Mouse (Mus musculus) stomach, postnatal 0 days (tissue): Measurements from ENCODE around the gene Cdh16.
"Not testable (repeated sequence)": the region's sequence is repeated elsewhere in the genome, so short reads cannot be mapped to it uniquely, and the experiment has no call there.

Source experiments
- CTCF ChIP-seq: IDR thresholded peaks from 2 replicates; pipeline ENCODE4 v1.5.1; 2016; ENCODE audit warnings: antibody characterized with exemption, low read depth, mild to moderate bottlenecking, moderate library complexity
- EP300 ChIP-seq: optimal IDR thresholded peaks from 2 replicates; pipeline ENCODE3; 2016; ENCODE audit warnings: antibody characterized with exemption

- TF ChIP-seq CTCF, EP300: not testable (repeated sequence)
Measured at GRCm38 (mm10) chr8:104577606-104578005, 46.6 kb downstream of the Cdh16 start.
